Mouse (Mus musculus): Measurements from ENCODE around the gene Gm17334.

GRCm38 (mm10) chr11:53757612-53758011, 15.4 kb downstream of the Gm17334 start:
- no peak for TF ChIP-seq CTCF (IDR thresholded peaks at IDR 0.05; ENCODE audit: borderline replicate concordance, extremely low read depth, insufficient read depth, insufficient read length)
- TF ChIP-seq POLR2A (IDR thresholded peaks at IDR 0.05; ENCODE audit: borderline replicate concordance, extremely low read depth, insufficient read depth, insufficient read length, poor library complexity, severe bottlenecking): no peak
